Mouse (Mus musculus): ENCODE data around the gene Tefm. TPM values are rescaled to one million over a fixed set of nuclear protein-coding genes. Genes with fewer than 3 reads are reported as not detected.
A peak's percentile ranks its signal among the peaks of the same experiment; 100 is the strongest.
"Not testable (repeated sequence)": the region's sequence is repeated elsewhere in the genome, so short reads cannot be mapped to it uniquely, and the experiment has no call there.

Gene Tefm
- 33.6 and 34.7 TPM in 2 replicates for polyA plus RNA-seq (2016; fragmentation: Nextera tagmentation; extraction: Ambion mirVana)

- under 1% methylated on average over 40 of the region's 40 CpGs for WGBS
- DNase-seq (ENCODE audit: low spot score) = peak; percentile 88
- peaks cover 16% of the 10 kb centered on the region for H3K4me1 ChIP-seq (replicated peaks)
- H3K27me3 ChIP-seq (ENCODE audit: insufficient read depth, poor library complexity, severe bottlenecking) = no peaks in the 10 kb centered on the region
- no peaks in the 10 kb centered on the region for H3K9me3 ChIP-seq
- peak within 1 kb of the TSS; percentile 81 for H3K4me3 ChIP-seq
- peaks cover 35% of the 10 kb centered on the region for H3K36me3 ChIP-seq
- H3K27ac ChIP-seq = peak within 1 kb of the TSS; percentile 94
Measured at GRCm38 (mm10) chr11:80141825-80142521, at the start of gene Tefm. Gene Tefm, minus strand, starts transcription at chr11:80142175.

DNA sequence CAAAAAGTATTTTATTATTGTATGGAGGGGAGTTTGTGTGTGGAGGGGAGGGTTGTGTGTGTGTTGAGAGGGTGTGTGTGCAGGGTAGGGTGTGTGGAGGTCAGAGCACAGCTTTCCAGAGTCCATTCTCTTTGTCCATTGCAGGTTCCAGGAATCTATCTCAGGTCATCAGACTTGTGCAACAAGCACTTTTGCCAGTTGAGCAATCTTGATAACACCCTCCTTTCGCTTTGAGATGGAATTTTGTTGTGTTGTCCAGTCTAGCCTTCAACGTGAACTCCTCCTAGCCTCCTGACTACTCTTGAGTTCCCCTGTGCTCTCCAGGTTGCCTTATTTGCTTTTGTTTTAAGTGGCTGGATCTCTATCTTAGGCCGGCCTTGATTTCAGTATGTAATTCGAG is 48.3 kb upstream of the Tefm start:
- Histone ChIP-seq H3K4me1 (replicated peaks) (no peaks in the 10 kb centered on the region), H3K36me3 (peaks cover 8% of the 10 kb centered on the region), H3K4me3 (no peak overlapping the region), H3K27ac (no peak overlapping the region), H3K9me3 (no peaks in the 10 kb centered on the region), H3K27me3 (ENCODE audit: insufficient read depth, poor library complexity, severe bottlenecking) (no peaks in the 10 kb centered on the region)
- 75% methylated on average over 4 of the region's 4 CpGs for WGBS
- no peak for DNase-seq (ENCODE audit: low spot score)

DNA sequence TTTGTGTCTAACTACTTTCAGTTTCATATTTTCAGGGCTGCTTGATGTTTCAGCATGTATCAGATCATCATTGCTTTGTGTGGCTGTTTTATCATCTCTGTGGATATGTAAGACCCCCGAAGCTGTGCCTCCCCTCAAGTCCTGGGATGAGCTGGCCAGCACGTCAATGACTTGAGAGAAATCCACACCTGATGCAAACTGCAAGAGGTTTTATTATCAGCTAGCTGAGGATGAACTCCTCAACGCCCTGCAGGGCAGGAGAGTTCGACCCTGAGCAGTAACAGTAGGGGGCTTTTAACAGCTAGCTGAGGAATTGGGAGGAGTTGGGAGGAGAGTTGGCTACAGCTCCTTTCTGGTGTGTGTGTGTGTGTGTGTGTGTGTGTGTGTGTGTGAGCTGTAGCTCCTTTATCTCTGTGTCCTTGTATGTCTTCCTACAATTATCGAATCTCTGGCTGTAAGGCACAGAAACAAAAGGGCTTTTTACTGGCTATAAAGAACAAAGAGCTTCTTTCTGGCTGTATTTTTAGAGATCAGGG is 43.5 kb upstream of the Tefm start:
- DNase-seq (ENCODE audit: low spot score); H3K27ac ChIP-seq; H3K36me3 ChIP-seq; H3K4me3 ChIP-seq; H3K4me1 ChIP-seq (replicated peaks); H3K27me3 ChIP-seq (ENCODE audit: insufficient read depth, poor library complexity, severe bottlenecking); H3K9me3 ChIP-seq: not testable (repeated sequence)
- 65% methylated on average over 5 of the region's 5 CpGs for WGBS

DNA sequence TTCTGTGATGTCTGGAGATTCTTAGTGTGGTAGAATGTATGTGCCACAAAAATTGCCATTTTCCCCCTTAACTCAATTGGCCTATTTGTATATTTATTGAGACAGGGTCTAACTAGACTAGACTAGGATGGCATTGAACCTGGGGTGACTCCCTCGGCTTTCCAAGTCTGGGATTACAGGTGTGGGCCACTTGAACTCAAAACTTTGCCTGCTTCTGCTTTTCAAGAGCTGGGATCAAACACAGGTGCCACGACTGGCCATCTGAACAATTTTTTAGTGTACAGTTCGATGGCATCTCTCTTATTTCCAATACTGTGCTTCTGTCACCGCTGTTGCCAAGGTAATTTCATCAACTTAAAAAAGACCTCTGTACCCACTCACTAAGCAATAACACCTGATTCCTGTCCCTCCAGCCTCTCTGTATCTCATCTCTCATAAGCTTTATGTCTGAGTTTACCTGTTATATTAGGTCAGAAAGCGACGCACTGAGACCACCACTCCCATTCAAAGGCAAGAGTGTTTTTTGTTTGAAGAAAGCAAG is 42.6 kb upstream of the Tefm start:
- Histone ChIP-seq H3K9me3 (no peaks in the 10 kb centered on the region), H3K27ac (no peak overlapping the region), H3K27me3 (ENCODE audit: insufficient read depth, poor library complexity, severe bottlenecking) (no peaks in the 10 kb centered on the region), H3K36me3 (no peaks in the 10 kb centered on the region), H3K4me1 (replicated peaks) (peaks cover 7% of the 10 kb centered on the region; the same call in 1 of the 2 replicates), H3K4me3 (peak overlapping the region; percentile 70)
- 93% methylated on average over 6 of the region's 6 CpGs for WGBS
- no peak for DNase-seq (ENCODE audit: low spot score)

GRCm38 (mm10) chr11:80183705-80184255 is 41.8 kb upstream of the Tefm start, which contains the start of gene Rnf135:
Gene Rnf135, plus strand, starts transcription at chr11:80183851.
- Histone ChIP-seq H3K27ac (peak within 1 kb of the TSS; percentile 89), H3K4me1 (replicated peaks) (peaks cover 7% of the 10 kb centered on the region; the same call in 1 of the 2 replicates), H3K27me3 (ENCODE audit: insufficient read depth, poor library complexity, severe bottlenecking) (no peaks in the 10 kb centered on the region), H3K36me3 (no peaks in the 10 kb centered on the region), H3K4me3 (peak within 1 kb of the TSS; percentile 70), H3K9me3 (no peaks in the 10 kb centered on the region)
- WGBS = 3% methylated on average over 33 of the region's 33 CpGs
- DNase-seq (ENCODE audit: low spot score) = peak; percentile 82

- H3K9me3 ChIP-seq; H3K4me1 ChIP-seq (replicated peaks); H3K36me3 ChIP-seq; DNase-seq (ENCODE audit: low spot score); H3K27me3 ChIP-seq (ENCODE audit: insufficient read depth, poor library complexity, severe bottlenecking): not testable (repeated sequence)
- Histone ChIP-seq H3K4me3 (peak overlapping the region; percentile 70), H3K27ac (peak overlapping the region; percentile 89)
- WGBS = 44% methylated on average over 12 of the region's 12 CpGs
Measured at GRCm38 (mm10) chr11:80183054-80183704, 41.2 kb upstream of the Tefm start.

GRCm38 (mm10) chr11:80181021-80181749 is 39.2 kb upstream of the Tefm start:
- no peak for DNase-seq (ENCODE audit: low spot score)
- Histone ChIP-seq H3K4me1 (replicated peaks) (peaks cover 7% of the 10 kb centered on the region; the same call in 1 of the 2 replicates), H3K27ac (no peak overlapping the region), H3K4me3 (no peak overlapping the region), H3K27me3 (ENCODE audit: insufficient read depth, poor library complexity, severe bottlenecking) (no peaks in the 10 kb centered on the region), H3K36me3 (no peaks in the 10 kb centered on the region), H3K9me3 (no peaks in the 10 kb centered on the region)
- 74% methylated on average over 5 of the region's 5 CpGs for WGBS

DNA sequence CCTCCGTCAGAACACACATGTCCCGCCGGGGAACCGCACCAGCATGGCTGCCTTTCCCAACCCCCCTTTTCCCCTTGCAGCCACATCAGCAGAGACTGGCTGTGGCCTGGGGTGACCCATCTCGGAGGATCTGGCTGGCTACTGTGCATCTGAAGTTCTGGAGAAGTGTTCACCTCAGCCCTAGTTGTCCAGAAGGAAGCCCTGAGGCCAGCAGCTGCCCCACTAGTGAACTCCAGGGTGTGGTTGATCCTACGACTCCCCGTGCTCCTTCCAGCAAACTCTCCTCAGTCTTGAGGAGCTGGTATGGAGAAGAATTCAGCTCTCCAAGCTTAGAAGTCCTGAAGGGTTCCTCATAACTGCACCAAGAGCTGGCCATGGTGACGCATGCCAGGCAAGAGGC is 36.3 kb upstream of the Tefm start:
- no peak overlapping the region for H3K27ac ChIP-seq
- no peak for DNase-seq (ENCODE audit: low spot score)
- no peaks in the 10 kb centered on the region for H3K27me3 ChIP-seq (ENCODE audit: insufficient read depth, poor library complexity, severe bottlenecking)
- no peaks in the 10 kb centered on the region for H3K9me3 ChIP-seq
- WGBS = 84% methylated on average over 8 of the region's 8 CpGs
- no peaks in the 10 kb centered on the region for H3K36me3 ChIP-seq
- 0 out of 2 replicates have a peak, but pooled peaks cover 3% of the 10 kb centered on the region for H3K4me1 ChIP-seq (replicated peaks)
- no peak overlapping the region for H3K4me3 ChIP-seq

DNA sequence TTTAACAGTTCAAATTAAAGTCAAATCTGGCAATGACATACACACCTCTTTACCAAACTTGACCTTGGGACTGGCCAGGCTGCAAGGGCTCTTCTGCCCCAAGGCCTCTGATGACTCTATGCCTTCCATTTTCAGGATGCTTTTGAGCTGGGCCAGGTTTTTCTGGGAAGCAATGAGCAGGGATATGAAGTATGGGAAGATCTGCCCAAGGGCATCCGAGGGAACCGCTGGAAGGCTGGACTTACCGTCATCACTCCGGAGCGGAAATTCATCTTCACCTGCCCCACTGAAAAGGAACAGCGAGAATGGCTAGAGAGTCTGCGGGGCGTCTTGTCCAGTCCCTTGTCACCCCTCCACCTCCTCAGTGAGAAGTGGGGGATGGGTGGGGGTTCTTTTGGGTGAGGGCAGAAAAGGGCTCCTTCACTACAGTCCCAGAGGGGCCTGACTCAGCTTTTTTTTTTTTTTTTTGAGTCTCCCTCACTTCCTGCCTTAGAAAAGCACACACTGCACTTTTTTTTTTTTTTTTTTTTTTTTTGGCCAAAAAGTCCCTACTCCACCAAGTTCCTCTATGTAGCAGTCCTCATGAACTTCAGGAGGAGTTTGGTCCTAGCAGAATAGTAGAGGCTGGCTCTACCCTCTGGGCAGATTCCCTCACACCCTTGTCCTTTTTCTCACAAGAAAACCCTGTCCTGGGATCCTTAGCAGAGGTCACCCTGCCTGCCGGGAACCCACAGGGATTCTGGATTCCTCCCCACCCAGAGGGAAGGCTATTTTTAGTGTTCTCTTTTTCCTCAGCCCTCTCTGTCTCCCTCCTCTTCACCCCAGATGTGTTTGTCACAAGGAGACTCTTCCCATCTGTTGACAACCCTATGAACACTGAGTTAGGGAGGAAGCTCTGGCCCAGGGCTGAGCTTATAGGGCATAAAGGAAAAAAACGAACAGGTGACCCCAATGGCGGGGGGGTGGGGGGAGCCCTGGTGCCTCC is 35.2 kb upstream of the Tefm start:
- no peak overlapping the region for H3K4me3 ChIP-seq
- WGBS = 77% methylated on average over 11 of the region's 11 CpGs
- H3K4me1 ChIP-seq (replicated peaks) = 0 out of 2 replicates have a peak, but pooled peaks cover 3% of the 10 kb centered on the region
- no peak for DNase-seq (ENCODE audit: low spot score)
- H3K27ac ChIP-seq = no peak overlapping the region
- no peaks in the 10 kb centered on the region for H3K27me3 ChIP-seq (ENCODE audit: insufficient read depth, poor library complexity, severe bottlenecking)
- H3K9me3 ChIP-seq = no peaks in the 10 kb centered on the region
- no peaks in the 10 kb centered on the region for H3K36me3 ChIP-seq

- H3K27me3 ChIP-seq (ENCODE audit: insufficient read depth, poor library complexity, severe bottlenecking) = no peaks in the 10 kb centered on the region
- H3K4me1 ChIP-seq (replicated peaks) = 0 out of 2 replicates have a peak, but pooled peaks cover 3% of the 10 kb centered on the region
- no peak for DNase-seq (ENCODE audit: low spot score)
- no peaks in the 10 kb centered on the region for H3K9me3 ChIP-seq
- no peak overlapping the region for H3K27ac ChIP-seq
- WGBS = 85% methylated on average over 11 of the region's 11 CpGs
- no peaks in the 10 kb centered on the region for H3K36me3 ChIP-seq
- H3K4me3 ChIP-seq = no peak overlapping the region
Measured at GRCm38 (mm10) chr11:80173963-80174670, 32.1 kb upstream of the Tefm start.

- Histone ChIP-seq H3K27me3 (ENCODE audit: insufficient read depth, poor library complexity, severe bottlenecking) (no peaks in the 10 kb centered on the region), H3K4me3 (no peak overlapping the region), H3K4me1 (replicated peaks) (0 out of 2 replicates have a peak, but pooled peaks cover 3% of the 10 kb centered on the region), H3K36me3 (no peaks in the 10 kb centered on the region), H3K27ac (no peak overlapping the region), H3K9me3 (no peaks in the 10 kb centered on the region)
- 72% methylated on average over 4 of the region's 4 CpGs for WGBS
- no peak for DNase-seq (ENCODE audit: low spot score)
Measured at GRCm38 (mm10) chr11:80171884-80172283, 29.9 kb upstream of the Tefm start.

Data from hindbrain, embryonic 10.5 days (tissue).